8 mouse cellular contexts compared by ENCODE assay signal in genomic region chr8:126735488-126736440, GRCm38 (mm10).
DNase-seq lines count a peak whose midpoint lies in the region; ATAC-seq lines count a peak whose summit lies in the region.

No protein-coding gene starts in this region.

- no peaks in the 10 kb centered on the region for H3K36me3 ChIP-seq in intestine, embryonic 15.5 days

- no peaks in the 10 kb centered on the region for H3K27me3 ChIP-seq in intestine, embryonic 15.5 days (replicated peaks)

- peak; percentile 91 for DNase-seq in adrenal gland, postnatal 10 days
- DNase-seq in embryo, embryonic 9.5 days (ENCODE audit: extremely low spot score): peak; percentile 47
- peak; percentile 93 to 95 for DNase-seq in gastrocnemius, postnatal 36 days
- DNase-seq in left cerebral cortex, postnatal 14 days (ENCODE audit: low spot score in 2 of 2): peak; percentile 67 to 81
- peak; percentile 61 for DNase-seq in right cerebral cortex, postnatal 25 days
- no peak for DNase-seq in natural killer cell, adult 2 months (ENCODE audit: low spot score in 2 of 2)

- H3K4me1 ChIP-seq in intestine, embryonic 15.5 days (replicated peaks): peaks cover 49% of the 10 kb centered on the region

- H3K9ac ChIP-seq in intestine, embryonic 15.5 days: peak overlapping the region; percentile 42

- ATAC-seq in intestine, embryonic 15.5 days: peak; percentile 66
- peak; percentile 90 for ATAC-seq in megakaryocyte progenitor cell, adult 5-6 weeks (replicated peaks; ENCODE audit: poor library complexity)

- no peak overlapping the region for H3K4me3 ChIP-seq in intestine, embryonic 15.5 days (replicated peaks)

- intact Hi-C loops in gastrocnemius, postnatal 36 days (cut with DNase I): loop anchor here (2.0 to 5.0 kb wide), 6 partner anchors 65 to 238 kb away; no protein-coding TSS in a partner anchor
- intact Hi-C loops in left cerebral cortex, postnatal 14 days (cut with DNase I): loop anchor here (1.0 to 5.0 kb wide), 4 partner anchors 69 to 238 kb away; no protein-coding TSS in a partner anchor

- H3K9me3 ChIP-seq in intestine, embryonic 15.5 days: no peaks in the 10 kb centered on the region

- 12% methylated on average over 25 of the region's 25 CpGs for WGBS in intestine, embryonic 15.5 days

- peak overlapping the region; percentile 99 for H3K27ac ChIP-seq in intestine, embryonic 15.5 days

- H3K4me2 ChIP-seq in intestine, embryonic 15.5 days (replicated peaks): peak overlapping the region; percentile 48

Comparison
In these comparisons a context has a peak if more than half of its experiments do, and no peak if none do; other contexts are left out.
1. DNase-seq: peak in adrenal gland, postnatal 10 days (single experiment), embryo, embryonic 9.5 days (single experiment), gastrocnemius, postnatal 36 days (2 of 2), left cerebral cortex, postnatal 14 days (2 of 2) and right cerebral cortex, postnatal 25 days (single experiment); none in natural killer cell, adult 2 months (0 of 2).